Mouse (Mus musculus) limb, embryonic 15.5 days (tissue): Measurements from ENCODE around the gene Rbfox1. TPM values are rescaled to one million over a fixed set of nuclear protein-coding genes. Genes with fewer than 3 reads are reported as not detected.

Experiments
- ATAC-seq: fragments of 200-750 bp; cut with Nextera tagmentation; 2 replicates; pipeline ENCODE4 v1.8.0; 2017; ENCODE audit warnings: low read depth, moderate TSS enrichment; ENCODE audit not compliant: insufficient number of reproducible peaks, low FRiP score, low TSS enrichment
- H3K27ac ChIP-seq: fragments of 300-500 bp; sonication (generic); 2 replicates; pipeline ENCODE4 v1.5.1; 2015; ENCODE audit warnings: moderate library complexity, mild to moderate bottlenecking, inconsistent platforms
- H3K27me3 ChIP-seq: fragments of 300-500 bp; sonication (generic); 2 replicates; pipeline ENCODE4 v1.6.1; 2015; ENCODE audit warnings: inconsistent platforms
- H3K36me3 ChIP-seq: fragments of 300-500 bp; sonication (generic); 2 replicates; pipeline ENCODE4 v1.6.1; 2015; ENCODE audit warnings: inconsistent platforms
- H3K4me1 ChIP-seq: fragments of 300-500 bp; sonication (generic); 2 replicates; pipeline ENCODE4 v1.6.1; 2015; ENCODE audit warnings: inconsistent platforms
- H3K4me2 ChIP-seq: fragments of 300-500 bp; sonication (generic); 2 replicates; pipeline ENCODE4 v1.6.1; 2015; ENCODE audit warnings: mild to moderate bottlenecking, inconsistent platforms
- H3K4me3 ChIP-seq: fragments of 300-500 bp; sonication (generic); 2 replicates; pipeline ENCODE4 v1.5.1; 2015; ENCODE audit warnings: mild to moderate bottlenecking, inconsistent platforms
- H3K9ac ChIP-seq: fragments of 300-500 bp; sonication (generic); 2 replicates; pipeline ENCODE4 v1.6.1; 2015; ENCODE audit warnings: inconsistent platforms
- H3K9me3 ChIP-seq: fragments of 300-500 bp; sonication (generic); 2 replicates; pipeline ENCODE4 v1.6.1; 2016; ENCODE audit warnings: inconsistent platforms
- WGBS: fragments of 180-500 bp; shearing (Covaris S2); methylation state at CpG from one replicate; pipeline ENCODE4 v1.1.7; 2015; 5-methylcytosine and 5-hydroxymethylcytosine counted together
- polyA plus RNA-seq: library from polyadenylated mRNA; unstranded; fragments of >200 nt; fragmentation: Nextera tagmentation; extraction: Ambion mirVana; gene quantifications from 2 replicates; pipeline ENCODE4 v1.2.1, GENCODE M21; 2015

Rbfox1 gene
- polyA plus RNA-seq, 1 experiment from 2014 or later = 4.0 TPM

DNA sequence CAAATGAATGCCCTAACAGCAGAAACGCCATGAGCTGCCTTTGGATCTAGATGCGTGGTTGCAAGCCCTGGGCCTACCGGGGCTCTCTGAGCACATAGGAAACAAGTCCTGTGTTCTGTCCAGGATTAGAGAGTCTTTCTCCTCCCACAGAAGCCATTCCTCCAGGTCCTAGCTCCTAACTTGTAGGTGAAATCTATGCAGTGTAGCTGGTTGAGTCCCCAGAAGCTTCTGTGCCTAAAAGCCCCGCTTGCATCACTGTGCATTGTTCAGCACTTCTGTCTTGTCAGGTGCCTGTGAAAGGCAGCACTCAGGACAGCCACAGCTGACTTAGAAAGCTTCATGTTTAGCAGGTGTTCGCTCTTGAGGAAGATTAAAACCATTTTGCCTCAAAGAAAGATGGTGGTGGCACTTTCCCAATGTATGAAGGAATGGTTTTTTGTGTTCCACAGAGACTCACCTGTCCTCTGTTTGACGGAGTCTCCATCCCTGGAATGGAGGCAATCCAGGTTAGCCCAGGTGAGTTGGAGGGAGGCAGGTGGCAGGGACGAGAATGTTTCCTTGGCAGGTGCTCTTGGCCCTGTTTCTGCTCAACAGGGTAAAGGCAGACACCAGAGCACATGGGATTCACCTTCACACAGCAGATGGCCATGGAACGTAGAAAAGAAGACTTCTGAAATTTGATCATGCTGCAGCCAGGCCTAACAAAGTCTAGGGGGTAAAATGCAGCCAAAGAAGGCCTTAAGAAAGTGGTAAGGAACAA lies 1213.0 kb downstream of the Rbfox1 start:
- ATAC-seq = no peak
- Histone ChIP-seq H3K9me3 (no peaks in the 10 kb centered on the region), H3K36me3 (no peaks in the 10 kb centered on the region), H3K27me3 (no peaks in the 10 kb centered on the region), H3K9ac (no peak overlapping the region), H3K4me1 (no peaks in the 10 kb centered on the region), H3K4me3 (no peak overlapping the region), H3K4me2 (no peak overlapping the region), H3K27ac (no peak overlapping the region)
- 86% methylated on average over 8 of the region's 8 CpGs for WGBS

DNA sequence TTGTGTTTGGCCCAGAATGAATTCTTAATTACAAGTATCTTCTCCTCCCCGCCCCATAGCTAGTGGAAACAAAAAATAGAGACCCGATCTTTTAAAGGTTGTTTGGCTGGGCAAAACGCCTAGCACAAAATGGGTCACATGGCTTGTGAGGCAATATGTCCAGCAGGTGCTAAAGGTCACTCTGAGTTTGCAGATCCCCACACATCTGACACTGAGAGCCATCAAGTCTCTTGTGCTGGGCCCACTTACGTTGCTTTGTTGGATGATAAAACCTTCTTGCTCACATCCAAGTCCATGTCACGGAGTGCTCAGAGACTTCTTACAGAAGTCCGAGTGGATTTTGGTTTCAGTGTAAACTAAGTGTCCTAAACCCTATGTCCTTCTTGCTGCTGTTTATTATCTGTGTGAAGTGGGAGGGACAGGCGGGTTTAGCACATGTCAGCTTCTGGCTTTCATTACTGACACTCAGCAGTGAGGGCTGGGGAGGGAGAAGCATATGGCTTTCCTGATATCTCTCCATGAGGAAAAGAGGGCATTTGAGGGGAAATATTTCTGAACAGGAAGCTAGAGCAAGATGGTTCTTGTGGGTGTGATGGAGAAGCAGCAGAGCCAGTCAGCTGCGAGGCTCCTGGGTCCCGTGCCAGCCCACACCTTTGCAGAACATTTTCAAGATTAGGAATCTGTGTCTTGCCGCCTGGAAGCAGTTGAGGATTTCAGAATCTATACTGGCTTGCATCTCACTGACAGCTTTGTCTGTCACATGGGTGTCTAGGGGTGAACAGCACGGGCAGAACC lies 1214.5 kb downstream of the Rbfox1 start:
- H3K27me3 ChIP-seq = no peaks in the 10 kb centered on the region
- H3K4me2 ChIP-seq = no peak overlapping the region
- ATAC-seq = no peak
- no peak overlapping the region for H3K27ac ChIP-seq
- no peak overlapping the region for H3K9ac ChIP-seq
- H3K9me3 ChIP-seq = no peaks in the 10 kb centered on the region
- 43% methylated on average over 11 of the region's 11 CpGs for WGBS
- no peak overlapping the region for H3K4me3 ChIP-seq
- no peaks in the 10 kb centered on the region for H3K36me3 ChIP-seq
- H3K4me1 ChIP-seq = no peaks in the 10 kb centered on the region

DNA sequence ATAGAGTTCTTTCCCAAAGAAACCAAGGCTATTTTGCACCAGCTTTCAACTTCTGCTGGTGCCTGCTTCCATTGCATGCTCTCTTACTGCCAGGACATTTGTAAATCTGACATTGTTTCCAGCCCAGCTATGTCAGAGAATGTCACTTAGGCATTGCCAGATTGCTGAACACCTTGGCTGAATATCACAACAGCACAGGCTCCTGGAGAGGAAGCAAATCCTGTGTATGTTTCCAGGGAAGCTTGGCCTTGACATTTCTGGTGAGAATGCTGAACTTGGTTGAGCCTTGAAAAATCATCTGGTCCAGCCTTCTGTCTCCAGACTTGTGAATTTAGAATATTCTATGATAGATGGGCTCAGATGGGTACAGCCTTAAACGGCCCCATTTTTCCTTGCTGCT lies 1217.3 kb downstream of the Rbfox1 start:
- H3K4me3 ChIP-seq = no peak overlapping the region
- H3K4me1 ChIP-seq = no peaks in the 10 kb centered on the region
- no peaks in the 10 kb centered on the region for H3K27me3 ChIP-seq
- H3K36me3 ChIP-seq = no peaks in the 10 kb centered on the region
- no peak for ATAC-seq
- H3K9me3 ChIP-seq = no peaks in the 10 kb centered on the region
- H3K4me2 ChIP-seq = no peak overlapping the region
- no peak overlapping the region for H3K27ac ChIP-seq
- no peak overlapping the region for H3K9ac ChIP-seq
- WGBS = 70% methylated on average over 1 of the region's 1 CpGs

DNA sequence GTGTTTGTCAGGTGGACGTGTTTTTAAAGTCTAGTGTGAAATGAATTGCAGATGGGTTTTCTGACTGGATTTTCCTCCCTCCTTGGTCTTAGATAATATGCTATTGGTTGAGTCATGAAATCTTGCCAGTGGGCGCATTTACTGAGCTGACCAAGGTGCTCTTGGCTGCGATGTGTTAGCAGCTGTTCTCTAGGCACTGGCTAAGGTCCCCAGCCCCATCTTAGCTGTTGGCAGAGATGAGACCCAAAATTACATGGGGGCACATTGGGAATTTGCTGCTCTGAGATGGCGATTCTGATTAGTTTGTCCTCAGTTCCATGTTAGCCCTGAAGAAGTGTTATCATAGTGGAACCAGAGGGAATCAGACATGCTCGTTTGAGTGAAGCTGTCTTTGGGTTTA lies 1218.1 kb downstream of the Rbfox1 start:
- Histone ChIP-seq H3K4me1 (no peaks in the 10 kb centered on the region), H3K4me2 (no peak overlapping the region), H3K9ac (no peak overlapping the region), H3K36me3 (no peaks in the 10 kb centered on the region), H3K27ac (no peak overlapping the region), H3K27me3 (no peaks in the 10 kb centered on the region), H3K4me3 (no peak overlapping the region), H3K9me3 (no peaks in the 10 kb centered on the region)
- ATAC-seq = no peak
- WGBS = 74% methylated on average over 5 of the region's 5 CpGs

DNA sequence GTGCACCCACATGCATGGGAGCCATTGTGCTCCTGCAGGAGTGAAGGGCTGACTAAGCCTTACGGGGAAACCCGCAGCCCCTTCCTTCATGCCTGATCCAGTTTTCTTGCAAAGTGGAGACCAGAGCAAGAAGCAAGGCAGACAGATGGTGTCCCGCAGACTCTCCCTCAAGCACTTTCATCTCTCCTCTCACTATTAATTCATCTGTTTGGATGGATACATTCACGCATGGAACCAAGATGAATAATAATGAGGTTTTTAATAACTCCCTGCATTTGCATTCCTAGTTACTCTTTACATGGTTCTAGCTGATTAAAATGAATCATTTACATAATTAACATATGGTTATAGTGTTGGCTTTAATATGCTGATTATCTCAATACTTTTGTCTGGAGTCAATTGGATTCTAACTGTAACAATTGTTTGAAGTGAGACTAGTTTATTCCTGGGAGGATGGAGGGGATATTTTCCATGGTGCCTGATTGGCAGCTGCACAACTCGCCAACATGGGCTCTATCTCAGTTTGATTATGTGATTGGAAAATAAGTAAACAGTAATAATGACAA lies 1221.4 kb downstream of the Rbfox1 start:
- no peak for ATAC-seq
- 83% methylated on average over 5 of the region's 5 CpGs for WGBS
- no peaks in the 10 kb centered on the region for H3K27me3 ChIP-seq
- H3K36me3 ChIP-seq = no peaks in the 10 kb centered on the region
- H3K9me3 ChIP-seq = no peaks in the 10 kb centered on the region
- H3K4me1 ChIP-seq = no peaks in the 10 kb centered on the region
- H3K27ac ChIP-seq = no peak overlapping the region
- no peak overlapping the region for H3K9ac ChIP-seq
- no peak overlapping the region for H3K4me2 ChIP-seq
- no peak overlapping the region for H3K4me3 ChIP-seq

DNA sequence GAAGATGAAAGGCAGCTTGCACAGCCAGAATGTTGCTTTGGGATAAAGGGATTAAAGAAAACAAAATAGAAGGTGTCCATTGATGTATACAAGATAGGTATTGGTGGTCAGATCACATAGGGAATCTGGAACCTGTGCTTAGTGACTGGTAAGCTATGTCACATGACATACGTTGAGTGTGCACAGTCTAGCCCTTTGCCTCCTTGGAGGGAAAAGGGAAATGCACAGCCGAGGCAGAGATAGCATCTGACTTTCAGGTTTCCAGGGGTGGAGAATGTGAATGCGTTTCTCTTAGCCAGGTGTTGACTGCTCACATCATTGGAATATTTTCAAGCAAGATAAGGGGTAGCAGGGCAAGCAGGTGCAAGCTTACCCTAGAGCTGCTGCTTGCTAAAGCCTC lies 1230.8 kb downstream of the Rbfox1 start:
- H3K4me3 ChIP-seq = no peak overlapping the region
- H3K4me2 ChIP-seq = no peak overlapping the region
- 63% methylated on average over 3 of the region's 3 CpGs for WGBS
- no peak for ATAC-seq
- no peaks in the 10 kb centered on the region for H3K9me3 ChIP-seq
- no peaks in the 10 kb centered on the region for H3K4me1 ChIP-seq
- no peaks in the 10 kb centered on the region for H3K36me3 ChIP-seq
- no peaks in the 10 kb centered on the region for H3K27me3 ChIP-seq
- no peak overlapping the region for H3K27ac ChIP-seq
- no peak overlapping the region for H3K9ac ChIP-seq

DNA sequence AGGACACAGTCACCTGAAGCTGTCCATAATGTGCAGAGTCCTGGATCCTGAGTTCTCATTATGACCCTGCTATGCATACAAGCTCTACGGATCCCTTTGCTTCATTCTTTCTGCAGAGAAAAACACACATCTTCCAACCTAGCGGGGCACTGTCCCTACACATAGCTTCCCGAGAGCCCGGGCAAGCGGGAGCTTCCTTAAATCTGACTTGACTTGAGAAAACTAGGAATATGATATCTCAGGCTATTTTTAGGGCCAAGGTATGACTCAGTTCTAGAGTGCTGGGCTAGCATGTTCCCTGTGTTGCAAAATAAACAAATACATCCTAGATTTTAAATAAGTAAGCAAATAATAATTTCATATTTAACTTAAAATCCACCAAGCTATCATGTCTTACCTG lies 1244.4 kb downstream of the Rbfox1 start:
- Histone ChIP-seq H3K9me3 (no peaks in the 10 kb centered on the region), H3K36me3 (no peaks in the 10 kb centered on the region), H3K4me3 (no peak overlapping the region), H3K27ac (no peak overlapping the region), H3K4me2 (no peak overlapping the region), H3K4me1 (no peaks in the 10 kb centered on the region), H3K9ac (no peak overlapping the region), H3K27me3 (no peaks in the 10 kb centered on the region)
- no peak for ATAC-seq
- whole genome bisulfite sequencing = 87% methylated on average over 5 of the region's 5 CpGs

DNA sequence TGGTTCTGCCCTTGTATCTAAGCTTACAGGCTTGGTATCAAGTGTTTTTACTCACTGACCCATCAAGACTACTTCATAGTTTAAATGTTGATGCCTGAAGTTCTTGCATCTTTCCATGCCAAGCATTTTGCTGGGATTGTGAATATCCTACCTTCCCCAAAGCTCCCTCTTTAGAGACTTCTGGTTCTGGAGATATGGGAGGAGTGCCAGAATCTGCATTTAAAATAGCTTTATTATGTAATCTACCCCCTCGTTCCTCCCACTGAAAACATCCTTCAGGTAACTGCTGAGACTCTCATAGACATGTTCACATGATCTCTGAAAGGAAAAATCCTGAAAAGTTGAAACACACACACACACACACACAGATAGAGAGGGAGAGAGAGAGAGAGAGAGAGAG lies 1247.3 kb downstream of the Rbfox1 start:
- H3K27ac ChIP-seq = no peak overlapping the region
- H3K9me3 ChIP-seq = no peaks in the 10 kb centered on the region
- peaks cover 4% of the 10 kb centered on the region; the same call in 1 of the 2 replicates for H3K4me1 ChIP-seq
- no peak overlapping the region for H3K4me3 ChIP-seq
- H3K36me3 ChIP-seq = no peaks in the 10 kb centered on the region
- H3K9ac ChIP-seq = no peak overlapping the region
- no peaks in the 10 kb centered on the region for H3K27me3 ChIP-seq
- H3K4me2 ChIP-seq = no peak overlapping the region
- ATAC-seq = no peak
- WGBS = 55% methylated on average over 1 of the region's 1 CpGs

DNA sequence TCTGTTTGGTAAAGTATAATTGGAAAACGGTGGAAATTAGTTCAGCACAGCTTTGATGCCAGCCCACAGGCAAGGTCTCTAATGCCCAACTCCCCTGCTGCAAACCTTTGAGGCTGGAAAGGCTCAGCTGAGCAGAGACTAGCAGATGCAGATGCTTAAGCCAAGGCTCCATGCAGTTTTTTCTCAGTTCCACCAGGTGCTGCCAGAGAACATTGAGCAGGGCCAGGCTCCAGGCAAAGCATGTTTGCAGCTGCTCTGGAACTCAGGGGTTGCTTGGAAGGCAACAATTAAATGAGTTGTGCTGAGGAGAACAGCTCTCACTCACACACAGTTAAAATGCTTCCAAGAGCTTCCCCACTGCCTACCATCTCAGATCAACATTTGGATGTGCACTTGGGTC lies 1251.8 kb downstream of the Rbfox1 start:
- H3K9me3 ChIP-seq = no peaks in the 10 kb centered on the region
- no peak overlapping the region for H3K9ac ChIP-seq
- H3K4me2 ChIP-seq = no peak overlapping the region
- H3K4me3 ChIP-seq = no peak overlapping the region
- H3K27me3 ChIP-seq = no peaks in the 10 kb centered on the region
- no peak overlapping the region for H3K27ac ChIP-seq
- WGBS = 19% methylated on average over 1 of the region's 1 CpGs
- peaks cover 4% of the 10 kb centered on the region; the same call in 1 of the 2 replicates for H3K4me1 ChIP-seq
- ATAC-seq = 0 out of 2 replicates have a peak, but pooled peaks have one; percentile 35
- no peaks in the 10 kb centered on the region for H3K36me3 ChIP-seq

DNA sequence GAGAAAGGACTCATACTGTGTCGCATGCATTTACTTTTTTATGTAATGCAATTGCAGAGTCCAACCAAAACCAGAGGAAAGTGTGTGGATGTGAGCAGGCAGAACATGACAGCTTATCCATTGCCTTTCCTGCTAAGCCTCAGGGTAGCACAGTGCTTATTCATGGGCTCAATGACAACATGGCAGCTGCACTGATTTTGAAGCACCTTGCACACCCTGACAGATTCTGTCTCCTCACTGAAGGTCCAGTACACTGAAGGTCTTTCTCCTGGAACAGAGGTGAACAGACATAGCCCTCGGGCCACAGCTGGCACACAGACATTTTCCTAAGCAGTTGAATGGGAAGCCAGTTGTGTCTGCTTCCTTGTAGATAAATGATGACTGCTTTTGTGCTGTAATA lies 1254.3 kb downstream of the Rbfox1 start:
- Histone ChIP-seq H3K36me3 (no peaks in the 10 kb centered on the region), H3K4me3 (no peak overlapping the region), H3K27me3 (no peaks in the 10 kb centered on the region), H3K9me3 (no peaks in the 10 kb centered on the region), H3K4me2 (no peak overlapping the region), H3K9ac (no peak overlapping the region), H3K4me1 (peaks cover 4% of the 10 kb centered on the region; the same call in 1 of the 2 replicates), H3K27ac (no peak overlapping the region)
- 81% methylated on average over 2 of the region's 2 CpGs for WGBS
- no peak for ATAC-seq

DNA sequence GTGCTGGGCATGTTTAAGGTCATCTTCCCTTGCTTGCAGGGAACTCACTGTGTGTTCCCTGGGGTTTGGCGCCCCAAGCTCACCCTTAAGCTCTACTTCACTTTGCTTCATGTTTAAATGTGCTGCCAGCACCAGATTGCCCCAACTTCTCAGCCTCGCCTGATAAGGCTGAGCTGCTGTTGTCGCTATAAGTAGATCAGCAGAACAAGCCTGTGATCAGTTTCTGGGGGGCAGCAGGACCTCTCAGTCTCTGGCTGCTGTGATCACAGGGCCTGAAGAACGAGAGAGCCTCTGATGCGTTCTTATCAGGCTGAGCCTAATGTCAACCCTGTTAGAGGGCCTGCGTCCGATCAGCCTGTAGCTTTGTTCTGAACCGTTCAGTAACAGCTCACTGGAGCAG lies 1255.8 kb downstream of the Rbfox1 start:
- H3K4me3 ChIP-seq = no peak overlapping the region
- H3K27me3 ChIP-seq = no peaks in the 10 kb centered on the region
- no peak for ATAC-seq
- H3K36me3 ChIP-seq = no peaks in the 10 kb centered on the region
- no peak overlapping the region for H3K9ac ChIP-seq
- no peaks in the 10 kb centered on the region for H3K9me3 ChIP-seq
- WGBS = 77% methylated on average over 8 of the region's 8 CpGs
- H3K4me1 ChIP-seq = peaks cover 4% of the 10 kb centered on the region; the same call in 1 of the 2 replicates
- no peak overlapping the region for H3K4me2 ChIP-seq
- no peak overlapping the region for H3K27ac ChIP-seq

DNA sequence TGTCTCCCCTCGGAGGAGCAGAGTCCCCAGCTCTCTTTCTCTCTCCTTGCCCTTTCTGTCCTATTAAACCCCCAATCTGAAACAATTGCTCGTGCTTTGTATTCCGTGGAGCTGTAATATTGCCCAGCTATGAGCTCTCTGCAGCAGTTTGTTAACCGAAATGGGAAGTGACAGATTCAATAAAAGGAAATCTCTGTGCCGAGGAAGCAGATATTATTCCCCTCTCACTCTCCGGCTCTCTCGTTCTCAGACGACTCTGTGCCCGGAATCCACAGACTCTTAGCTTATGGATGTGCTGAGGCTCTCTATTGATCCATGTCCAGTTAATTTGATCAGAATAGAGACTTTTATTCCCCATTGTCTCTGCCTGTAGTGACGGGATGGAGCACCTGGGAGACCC lies 1260.3 kb downstream of the Rbfox1 start:
- Histone ChIP-seq H3K9ac (no peak overlapping the region), H3K4me1 (peaks cover 11% of the 10 kb centered on the region), H3K4me2 (no peak overlapping the region), H3K9me3 (no peaks in the 10 kb centered on the region), H3K27ac (no peak overlapping the region), H3K4me3 (no peak overlapping the region), H3K27me3 (no peaks in the 10 kb centered on the region), H3K36me3 (no peaks in the 10 kb centered on the region)
- 73% methylated on average over 10 of the region's 10 CpGs for WGBS
- ATAC-seq = no peak
